Mouse (Mus musculus): ENCODE measurements at regions not wholly inside any gene's neighbourhood (a gene's known extent, or its start where the extent isn't known, plus 50 kb on each side); places are given as distances from the start of the nearest gene placed in this dataset.
A peak's percentile ranks its signal among the peaks of the same experiment; 100 is the strongest.
"Not testable (repeated sequence)": the region's sequence is repeated elsewhere in the genome, so short reads cannot be mapped to it uniquely, and the experiment has no call there.

DNA sequence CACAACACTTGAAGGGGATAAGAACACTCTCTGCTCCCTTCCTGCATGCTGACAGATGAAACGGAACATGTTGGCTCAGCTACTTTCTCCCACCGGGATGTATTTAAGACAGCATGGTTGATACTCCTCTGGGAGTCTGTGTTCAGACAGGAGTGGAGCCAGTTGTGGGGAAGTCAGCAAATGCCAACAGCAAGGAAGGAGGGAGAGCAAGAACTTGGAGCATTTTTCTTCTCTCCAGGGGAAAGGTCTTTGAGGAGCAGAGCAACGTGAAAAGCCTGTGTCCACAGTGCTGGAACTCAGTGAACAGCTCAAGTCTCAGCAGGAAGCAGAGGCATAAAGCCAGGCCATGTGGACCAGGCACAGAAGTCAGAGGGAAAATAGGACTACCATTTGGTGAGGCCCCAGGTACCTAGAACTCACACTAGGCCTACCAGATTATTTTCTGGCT is 188.8 kb upstream of the Dmac1 start:
- no peak for ATAC-seq (replicated peaks in 1 of 2; ENCODE audit: insufficient read depth in 1 of 2, low FRiP score in 2 of 2, low TSS enrichment in 1 of 2, low read depth in 1 of 2, poor library complexity in 2 of 2, severe bottlenecking in 2 of 2)

DNA sequence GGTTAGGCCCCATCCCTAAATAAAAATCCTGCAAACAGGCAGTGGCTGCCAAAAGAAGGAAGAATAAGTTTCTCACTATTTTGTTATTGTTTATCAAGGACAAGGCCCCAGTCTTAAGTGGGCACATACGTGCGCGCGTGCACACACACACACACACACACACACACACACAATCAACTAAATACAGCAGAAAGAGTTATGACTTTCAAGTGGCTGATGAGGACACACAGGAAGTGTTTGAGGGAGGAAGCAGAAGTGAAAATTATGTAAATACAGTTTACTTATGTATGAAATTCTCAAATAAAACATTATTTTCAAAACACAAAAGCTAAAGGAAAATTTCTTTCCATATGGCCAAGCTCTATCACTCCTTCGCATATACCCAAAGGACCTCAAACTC is 185.5 kb upstream of the Dmac1 start:
- ATAC-seq (replicated peaks in 1 of 2; ENCODE audit: insufficient read depth in 1 of 2, low FRiP score in 2 of 2, low TSS enrichment in 1 of 2, low read depth in 1 of 2, poor library complexity in 2 of 2, severe bottlenecking in 2 of 2), result no peak

DNA sequence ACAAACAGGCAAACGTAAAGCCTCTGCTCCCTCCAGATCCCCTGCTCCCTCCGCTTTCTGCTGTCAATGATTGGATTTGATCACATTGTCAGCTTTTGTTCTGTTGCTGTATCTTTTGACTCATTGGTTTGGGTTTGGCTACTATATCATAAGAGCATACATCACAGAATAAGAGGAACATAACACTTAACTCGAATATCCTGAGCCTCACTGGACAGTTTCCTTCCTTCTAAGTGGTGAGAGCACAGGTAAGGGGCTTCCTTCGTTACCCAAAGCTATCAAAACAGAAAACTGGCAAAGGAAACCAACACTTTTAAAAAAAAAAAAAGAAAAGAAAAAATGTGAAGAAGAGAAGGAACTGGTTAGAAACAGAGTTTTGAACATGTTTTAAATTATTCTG is 171.4 kb upstream of the Dmac1 start:
- ATAC-seq (replicated peaks in 1 of 2; ENCODE audit: insufficient read depth in 1 of 2, low FRiP score in 2 of 2, low TSS enrichment in 1 of 2, low read depth in 1 of 2, poor library complexity in 2 of 2, severe bottlenecking in 2 of 2), result peak; percentile 76 to 77; a peak in 3 of 4 replicates

DNA sequence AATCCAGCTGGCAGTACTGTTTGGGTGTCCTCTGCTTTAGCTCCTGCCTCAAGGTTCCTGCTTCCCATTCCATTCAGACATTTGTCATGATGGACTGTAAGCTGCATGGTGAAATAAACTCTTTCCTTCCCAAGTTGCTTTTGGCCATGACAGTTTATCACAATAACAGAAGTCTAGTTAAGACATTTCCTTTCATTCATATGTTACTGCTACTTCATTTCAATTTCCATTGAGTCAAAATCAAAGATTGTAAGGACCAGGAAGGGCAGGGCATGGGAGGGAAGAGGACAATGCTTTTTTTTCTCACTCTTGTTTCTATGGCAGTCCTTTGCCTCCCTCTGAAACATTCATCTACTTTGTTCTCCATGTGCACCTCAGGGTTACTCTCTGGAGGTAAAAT is 145.2 kb upstream of the Dmac1 start:
- ATAC-seq (replicated peaks in 1 of 2; ENCODE audit: insufficient read depth in 1 of 2, low FRiP score in 2 of 2, low TSS enrichment in 1 of 2, low read depth in 1 of 2, poor library complexity in 2 of 2, severe bottlenecking in 2 of 2), result no peak

DNA sequence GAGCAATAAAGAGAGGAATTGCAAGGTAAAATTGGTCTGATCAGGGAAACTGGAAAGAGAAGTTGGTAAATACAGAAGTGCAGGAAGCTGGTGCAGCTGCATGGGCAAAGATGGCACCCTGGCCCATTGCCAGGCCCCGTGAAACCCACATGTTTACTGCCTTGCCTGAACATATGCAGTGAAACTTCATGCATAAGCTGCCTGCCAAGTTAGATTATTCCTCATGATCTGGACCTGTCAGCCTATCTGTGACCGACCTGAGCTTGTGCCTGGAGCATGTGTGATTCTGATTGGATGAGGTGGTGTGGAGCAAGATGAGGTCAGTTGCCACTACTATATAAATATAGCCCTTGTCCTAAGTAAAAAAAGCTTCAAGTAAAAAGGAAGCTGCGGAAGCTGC is 122.6 kb upstream of the Dmac1 start:
- not testable (repeated sequence) for ATAC-seq (replicated peaks in 1 of 2; ENCODE audit: insufficient read depth in 1 of 2, low FRiP score in 2 of 2, low TSS enrichment in 1 of 2, low read depth in 1 of 2, poor library complexity in 2 of 2, severe bottlenecking in 2 of 2)

DNA sequence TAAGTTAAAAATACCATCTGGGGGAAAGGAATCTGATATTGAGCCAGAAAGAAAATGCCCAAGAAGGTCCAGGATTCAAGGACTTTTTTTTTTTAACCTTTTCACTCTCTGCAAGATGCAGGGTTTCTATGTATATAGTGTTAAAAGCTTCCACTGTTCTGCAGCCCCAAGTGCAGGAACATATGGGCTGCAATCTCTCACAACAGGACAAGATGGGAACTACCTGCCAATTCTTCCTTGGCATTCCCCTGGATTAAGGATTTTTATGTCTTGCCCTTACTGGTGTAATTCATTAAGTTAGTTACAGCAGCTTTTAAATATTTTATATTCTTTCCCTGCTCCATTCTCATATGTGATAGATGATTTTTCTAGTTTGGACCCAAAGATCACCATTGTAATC is 116.9 kb upstream of the Dmac1 start:
- no peak for ATAC-seq (replicated peaks in 1 of 2; ENCODE audit: insufficient read depth in 1 of 2, low FRiP score in 2 of 2, low TSS enrichment in 1 of 2, low read depth in 1 of 2, poor library complexity in 2 of 2, severe bottlenecking in 2 of 2)

DNA sequence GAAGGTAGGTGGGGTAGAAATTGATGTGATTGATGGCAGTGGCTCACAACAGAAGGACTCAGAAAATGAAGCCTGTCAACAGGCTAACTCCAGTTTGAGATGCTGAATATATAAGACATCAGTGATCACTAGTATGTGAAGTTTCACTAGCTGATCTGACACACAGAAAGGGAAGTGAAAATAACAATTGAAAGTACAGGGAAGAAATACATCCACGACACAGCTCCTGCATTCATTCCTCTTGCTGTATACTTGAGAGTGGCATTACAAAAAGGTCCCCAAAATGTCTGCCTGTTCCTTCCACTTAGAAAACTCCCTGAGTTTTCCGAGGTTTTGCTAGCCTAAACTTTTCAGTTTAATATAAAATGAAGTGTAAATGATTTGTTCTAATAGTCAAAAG is 116.2 kb upstream of the Dmac1 start:
- no peak for ATAC-seq (replicated peaks in 1 of 2; ENCODE audit: insufficient read depth in 1 of 2, low FRiP score in 2 of 2, low TSS enrichment in 1 of 2, low read depth in 1 of 2, poor library complexity in 2 of 2, severe bottlenecking in 2 of 2)

DNA sequence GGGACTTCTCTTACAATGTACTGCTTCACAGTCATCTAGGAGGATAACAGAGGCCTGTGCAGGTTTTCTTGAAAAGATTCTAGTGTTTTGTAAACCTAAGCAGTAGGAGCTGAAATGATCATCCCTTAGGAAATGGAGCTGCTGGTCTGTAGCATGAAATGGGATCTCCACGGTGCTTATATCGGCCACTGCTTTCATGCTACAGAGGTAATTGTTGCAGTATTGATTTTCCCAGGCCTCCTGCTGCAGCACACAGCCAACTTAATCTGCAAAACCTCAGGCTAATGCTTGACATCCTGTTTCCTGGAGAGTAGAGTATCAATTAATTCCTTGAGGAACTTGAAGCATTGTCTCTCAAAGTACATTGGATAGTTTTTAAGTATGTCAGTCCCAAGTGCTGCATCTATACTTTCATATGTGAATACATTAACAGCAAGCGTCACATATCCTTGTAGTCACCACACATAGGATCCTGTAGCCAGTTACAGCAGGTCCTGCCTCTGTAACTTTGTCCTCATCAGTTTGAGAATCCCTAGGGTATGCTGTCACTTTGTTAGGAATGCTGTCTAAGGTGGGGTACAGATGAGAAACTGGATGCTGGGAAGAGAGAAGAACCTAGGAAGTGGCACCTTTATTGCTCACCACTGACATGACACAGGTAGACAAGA is 108.3 kb upstream of the Dmac1 start:
- ATAC-seq (replicated peaks in 1 of 2; ENCODE audit: insufficient read depth in 1 of 2, low FRiP score in 2 of 2, low TSS enrichment in 1 of 2, low read depth in 1 of 2, poor library complexity in 2 of 2, severe bottlenecking in 2 of 2), result no peak

DNA sequence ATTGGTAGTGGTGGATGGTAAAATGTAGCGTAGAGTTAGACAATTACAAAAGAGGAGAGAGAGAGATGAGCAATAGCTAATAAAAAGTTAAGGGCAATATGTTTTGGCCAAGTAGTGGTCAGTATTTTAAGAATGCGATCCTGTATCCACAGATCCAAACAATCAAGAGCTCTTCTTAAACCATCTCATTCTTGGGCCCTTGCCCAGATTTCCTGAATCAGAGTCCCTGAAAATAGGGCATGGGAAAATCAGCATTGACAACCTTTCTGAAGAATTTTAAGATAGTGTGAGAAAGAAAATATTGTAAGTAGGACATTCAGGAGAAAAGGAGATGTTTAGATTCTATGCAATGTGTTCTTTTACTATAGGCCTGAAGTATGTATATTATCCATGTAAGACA is 81.4 kb upstream of the Dmac1 start:
- ATAC-seq (replicated peaks in 1 of 2; ENCODE audit: insufficient read depth in 1 of 2, low FRiP score in 2 of 2, low TSS enrichment in 1 of 2, low read depth in 1 of 2, poor library complexity in 2 of 2, severe bottlenecking in 2 of 2), result no peak

DNA sequence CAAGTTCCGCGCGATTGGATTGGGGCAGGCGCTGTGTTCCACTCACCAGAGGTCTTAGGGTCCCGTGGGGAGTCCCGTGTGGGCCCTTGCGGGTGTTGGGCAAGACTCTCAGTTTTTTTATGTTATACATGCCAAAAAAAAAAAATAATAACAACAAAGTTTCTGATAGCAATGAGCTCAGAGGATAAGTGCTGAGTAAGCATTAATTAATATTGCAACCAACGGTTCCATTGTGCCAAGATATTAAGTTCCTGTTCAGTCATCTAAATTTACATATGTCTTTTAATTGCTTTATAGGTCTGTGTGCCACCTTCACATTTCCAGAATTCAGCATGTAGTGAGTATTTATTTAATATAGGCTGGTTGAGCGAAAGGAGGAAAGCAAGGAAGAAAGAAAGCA is 77.5 kb upstream of the Dmac1 start:
- ATAC-seq (replicated peaks in 1 of 2; ENCODE audit: insufficient read depth in 1 of 2, low FRiP score in 2 of 2, low TSS enrichment in 1 of 2, low read depth in 1 of 2, poor library complexity in 2 of 2, severe bottlenecking in 2 of 2), result no peak

DNA sequence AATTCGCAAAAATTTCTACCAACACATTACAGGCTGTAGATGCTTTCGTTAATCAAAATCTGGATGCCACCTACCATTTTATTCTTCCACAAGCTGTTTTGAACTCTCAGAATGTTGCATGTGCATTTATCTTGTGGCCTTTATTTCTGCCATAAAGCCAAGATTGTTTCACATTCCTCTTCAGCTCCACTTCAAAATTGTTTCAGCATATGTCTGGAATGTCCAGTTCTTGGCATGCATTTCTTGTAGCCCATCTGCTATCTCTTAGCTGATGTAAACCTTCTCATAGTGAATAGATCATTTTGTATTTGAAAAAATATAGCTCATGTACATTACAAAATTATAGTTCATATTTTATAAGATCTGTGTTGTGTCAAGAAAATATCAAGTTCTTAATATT is 56.4 kb upstream of the Dmac1 start:
- ATAC-seq (replicated peaks in 1 of 2; ENCODE audit: insufficient read depth in 1 of 2, low FRiP score in 2 of 2, low TSS enrichment in 1 of 2, low read depth in 1 of 2, poor library complexity in 2 of 2, severe bottlenecking in 2 of 2), result no peak

DNA sequence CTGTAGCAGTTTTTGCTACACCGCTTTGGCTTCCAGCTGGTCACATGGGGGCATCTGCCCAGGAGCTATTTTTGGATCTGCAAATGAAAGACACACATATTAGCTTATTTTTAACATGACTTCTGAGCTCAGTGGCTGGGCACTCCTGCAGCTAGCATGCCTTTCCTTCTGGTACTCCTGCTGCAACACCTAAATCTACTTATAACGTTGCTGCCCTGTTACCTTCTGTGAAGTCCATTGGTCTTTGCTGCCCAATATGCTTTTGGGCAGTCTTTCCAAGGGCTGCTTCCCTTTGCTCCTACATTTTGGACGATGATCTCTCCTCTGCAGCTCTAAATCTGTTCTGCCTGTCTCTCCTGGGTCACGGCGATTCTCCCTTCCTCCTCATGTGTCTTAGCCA is 54.7 kb upstream of the Dmac1 start:
- ATAC-seq (replicated peaks in 1 of 2; ENCODE audit: insufficient read depth in 1 of 2, low FRiP score in 2 of 2, low TSS enrichment in 1 of 2, low read depth in 1 of 2, poor library complexity in 2 of 2, severe bottlenecking in 2 of 2), result no peak

DNA sequence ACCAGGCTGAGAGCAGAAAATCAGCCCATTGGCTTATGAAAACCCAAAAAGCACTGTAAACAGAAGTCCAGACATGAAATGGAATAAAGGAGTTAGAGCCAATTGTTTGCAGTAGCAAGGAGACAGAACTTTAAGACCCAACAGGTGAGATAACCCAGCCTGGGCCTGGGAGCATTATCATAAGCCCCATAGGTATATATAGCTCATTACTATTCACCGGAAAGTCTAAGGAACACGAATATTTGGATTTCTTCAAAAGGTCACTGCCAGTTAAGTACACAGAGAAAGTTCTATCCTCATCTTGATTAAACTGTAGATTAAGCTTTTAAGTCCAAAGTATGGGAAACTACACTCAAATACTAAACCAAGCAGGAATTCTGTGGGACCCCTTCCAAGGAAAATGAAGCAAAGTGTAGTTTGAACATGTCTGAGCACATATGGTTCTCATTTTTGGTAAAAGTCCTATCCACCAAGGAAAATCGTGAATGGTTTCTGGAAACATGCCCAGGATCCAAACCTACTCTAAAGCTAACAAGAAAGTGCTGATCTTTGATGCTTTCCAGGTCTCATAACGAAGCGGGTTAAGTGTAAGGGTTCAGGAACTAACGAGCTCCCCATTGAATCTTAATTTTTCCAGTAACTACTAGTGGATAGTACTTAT is 51.5 kb upstream of the Dmac1 start:
- ATAC-seq (replicated peaks in 1 of 2; ENCODE audit: insufficient read depth in 1 of 2, low FRiP score in 2 of 2, low TSS enrichment in 1 of 2, low read depth in 1 of 2, poor library complexity in 2 of 2, severe bottlenecking in 2 of 2), result no peak

Data from hematopoietic stem cell, adult 5-6 weeks (primary cell).